Mouse (Mus musculus): ENCODE data around the gene 1600015I10Rik. TPM values are rescaled to one million over a fixed set of nuclear protein-coding genes. Genes with fewer than 3 reads are reported as not detected.
"Not testable (repeated sequence)": the region's sequence is repeated elsewhere in the genome, so short reads cannot be mapped to it uniquely, and the experiment has no call there.

The 1600015I10Rik gene
- total RNA-seq, 2 experiments from 2014 or later = not detected

GRCm38 (mm10) chr6:48966696-48967095 is 37.0 kb downstream of the 1600015I10Rik start:
- DNase-seq (ENCODE audit: low spot score in 2 of 2) = not testable (repeated sequence)

GRCm38 (mm10) chr6:48967868-48968267 is 38.2 kb downstream of the 1600015I10Rik start:
- no peak for DNase-seq (ENCODE audit: low spot score in 2 of 2)

- no peak for DNase-seq (ENCODE audit: low spot score in 2 of 2)
Observed at GRCm38 (mm10) chr6:48974663-48975062, 45.0 kb downstream of the 1600015I10Rik start, which contains the start of gene Doxl2. Gene Doxl2, plus strand, starts transcription at chr6:48974963.

- no peak for DNase-seq (ENCODE audit: low spot score in 2 of 2)
Observed at GRCm38 (mm10) chr6:48979616-48980015, 49.9 kb downstream of the 1600015I10Rik start.

DNA sequence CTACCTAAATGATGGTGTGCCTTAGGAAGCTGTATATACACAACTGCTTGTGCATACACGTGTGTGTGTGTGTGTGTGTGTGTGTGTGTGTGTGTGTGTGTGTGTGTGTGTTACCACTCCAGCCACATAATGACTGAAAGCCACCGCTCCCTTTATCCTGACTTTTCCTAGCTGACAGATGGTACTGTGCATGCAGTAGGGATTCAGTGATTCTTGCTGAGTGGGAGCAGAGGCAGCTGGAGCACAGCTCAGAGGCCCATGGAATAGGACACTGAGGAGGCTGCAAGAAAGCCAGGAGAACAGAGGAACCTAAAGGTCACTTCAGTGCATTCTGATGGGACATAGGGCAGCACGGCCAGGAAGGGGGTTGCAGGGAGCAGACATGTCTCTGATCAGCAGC is 52.6 kb downstream of the 1600015I10Rik start:
- no peak for DNase-seq (ENCODE audit: low spot score in 2 of 2)

Other genes starting within 250 kb of the 1600015I10Rik start
- 10 to 100 TPM; 40.8 to 48.9 TPM for gene Gimap4, start 245.3 kb upstream of the 1600015I10Rik start, total RNA-seq (2021)
- 10 to 100 TPM; 70.3 to 72.9 TPM for gene Gimap6, start 221.7 kb upstream of the 1600015I10Rik start, total RNA-seq (2021)
- 1 to 10 TPM; 2.8 to 6.3 TPM for gene Gm28053, start 211.3 kb upstream of the 1600015I10Rik start, total RNA-seq (2021)
- not detected for gene Gimap7, start 211.3 kb upstream of the 1600015I10Rik start, total RNA-seq (2021)
- gene Gimap1, start 190.8 kb upstream of the 1600015I10Rik start, total RNA-seq (2021) = 10 to 100 TPM; 16.3 to 18.0 TPM
- gene Gimap5, start 183.7 kb upstream of the 1600015I10Rik start, total RNA-seq (2021) = 10 to 100 TPM; 19.9 to 24.1 TPM
- gene Gimap3, start 159.0 kb upstream of the 1600015I10Rik start, total RNA-seq (2021) = 1 to 10 TPM in 1 of 2 experiments, under 1 TPM in 1; 0.81 to 1.2 TPM
- gene Tmem176a, start 89.0 kb upstream of the 1600015I10Rik start, total RNA-seq (2021) = 100 to 1,000 TPM; 194 to 220 TPM
- gene Tmem176b, start 88.4 kb upstream of the 1600015I10Rik start, total RNA-seq (2021) = 100 to 1,000 TPM; 443 to 458 TPM
- under 1 TPM; 0.14 to 0.76 TPM for gene Aoc1, start 57.0 kb upstream of the 1600015I10Rik start, total RNA-seq (2021)
- gene Doxl2, start 45.1 kb downstream of the 1600015I10Rik start, total RNA-seq (2021) = not detected
- gene Svs1, start 57.0 kb downstream of the 1600015I10Rik start, total RNA-seq (2021) = under 1 TPM in 1 of 2 experiments, not detected in 1; 0.11 TPM
- gene Gpnmb, start 106.7 kb downstream of the 1600015I10Rik start, total RNA-seq (2021) = 1 to 10 TPM in 1 of 2 experiments, under 1 TPM in 1; 0.92 to 1.1 TPM
- 10 to 100 TPM; 56.4 to 61.1 TPM for gene Malsu1, start 143.9 kb downstream of the 1600015I10Rik start, total RNA-seq (2021)

Data from adrenal gland, postnatal 4 days (tissue).